Mouse (Mus musculus): ENCODE results near the gene Mettl27. TPM values are rescaled to one million over a fixed set of nuclear protein-coding genes. Genes with fewer than 3 reads are reported as not detected.

The Mettl27 gene
- polyA plus RNA-seq, 1 experiment from 2014 or later = 3.7 TPM

DNA sequence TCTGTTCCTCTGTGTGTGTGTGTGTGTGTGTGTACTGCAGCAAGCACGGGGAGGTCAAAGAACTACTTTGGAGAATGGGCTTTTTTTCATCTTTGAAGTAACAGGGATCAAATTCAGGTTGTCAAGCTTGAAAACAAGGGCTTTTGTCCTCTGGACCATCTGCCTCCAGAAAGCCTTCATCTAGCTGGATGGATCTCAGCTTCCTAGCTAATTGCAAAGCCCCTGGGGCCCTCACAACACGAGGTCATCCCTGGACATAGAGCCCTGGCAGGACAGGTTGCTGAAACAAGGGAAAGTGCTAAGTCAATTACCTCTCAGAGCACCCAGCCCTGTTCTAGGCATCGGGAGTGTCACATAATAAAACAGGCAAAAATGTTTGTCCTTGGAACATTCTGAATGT lies 51.6 kb downstream of the Mettl27 start:
- Histone ChIP-seq H3K9me3 (ENCODE audit: control insufficient read depth, low read length) (no peaks in the 10 kb centered on the region), H3K4me2 (ENCODE audit: low read depth, low read length) (no peak overlapping the region), H3K9ac (replicated peaks; ENCODE audit: low read depth, low read length) (no peak overlapping the region), H3K4me3 (ENCODE audit: low read depth, low read length) (no peak overlapping the region), H3K36me3 (ENCODE audit: control insufficient read depth, insufficient read depth, low read length) (no peaks in the 10 kb centered on the region), H3K4me1 (ENCODE audit: control insufficient read depth, insufficient read depth, low read length) (peaks cover 5% of the 10 kb centered on the region; the same call in 1 of the 2 replicates), H3K27ac (ENCODE audit: low read depth, low read length) (no peak overlapping the region), H3K27me3 (ENCODE audit: control insufficient read depth, insufficient read depth, low read length) (peaks cover 32% of the 10 kb centered on the region)
- 6% methylated on average over 3 of the region's 3 CpGs for WGBS
- ATAC-seq (ENCODE audit: low read depth) = no peak

DNA sequence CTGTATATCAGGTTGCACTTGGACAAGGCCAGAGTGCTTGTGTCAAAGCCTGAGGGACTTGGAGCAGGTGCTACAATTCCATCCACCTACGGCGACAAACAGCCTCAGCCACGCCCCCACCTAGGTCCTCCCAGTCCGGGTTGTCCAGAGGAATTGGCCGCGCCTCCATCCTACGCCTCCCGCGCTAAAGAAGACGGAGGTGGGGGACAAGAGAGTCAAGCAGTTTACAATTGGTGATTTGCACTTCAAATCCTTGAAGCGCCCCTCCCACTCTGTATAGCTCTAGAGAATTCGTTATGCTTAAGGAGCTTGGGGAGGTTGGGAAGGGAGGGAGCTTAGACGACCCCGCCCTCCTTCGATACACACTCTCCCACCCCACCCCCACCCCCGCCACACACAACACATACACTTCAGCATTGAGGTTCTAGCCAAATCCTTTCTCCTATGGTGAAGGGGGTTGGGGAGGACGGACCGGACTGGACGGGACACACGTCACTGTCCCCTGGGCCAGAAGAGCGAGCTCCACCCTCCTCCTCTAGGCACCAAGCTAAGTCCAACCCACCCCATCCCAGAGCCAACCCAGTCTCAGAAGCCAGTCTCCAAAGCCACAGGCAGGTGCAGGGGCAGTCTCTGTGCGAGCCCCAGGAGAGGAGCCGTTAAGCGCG lies 53.6 kb downstream of the Mettl27 start, which contains the start of gene Cldn3:
Cldn3 (plus strand) TSS at position 582 of the 665 bp plus-strand sequence.
- peaks cover 5% of the 10 kb centered on the region; the same call in 1 of the 2 replicates for H3K4me1 ChIP-seq (ENCODE audit: control insufficient read depth, insufficient read depth, low read length)
- no peak within 1 kb of the TSS; the same call in 1 of the 2 replicates for H3K9ac ChIP-seq (replicated peaks; ENCODE audit: low read depth, low read length)
- peak within 1 kb of the TSS; percentile 32 for H3K4me2 ChIP-seq (ENCODE audit: low read depth, low read length)
- H3K36me3 ChIP-seq (ENCODE audit: control insufficient read depth, insufficient read depth, low read length) = no peaks in the 10 kb centered on the region
- H3K9me3 ChIP-seq (ENCODE audit: control insufficient read depth, low read length) = no peaks in the 10 kb centered on the region
- WGBS = 1% methylated on average over 22 of the region's 25 CpGs
- H3K4me3 ChIP-seq (ENCODE audit: low read depth, low read length) = peak within 1 kb of the TSS; percentile 22
- ATAC-seq (ENCODE audit: low read depth) = no peak
- H3K27me3 ChIP-seq (ENCODE audit: control insufficient read depth, insufficient read depth, low read length) = peaks cover 32% of the 10 kb centered on the region
- no peak within 1 kb of the TSS for H3K27ac ChIP-seq (ENCODE audit: low read depth, low read length)

DNA sequence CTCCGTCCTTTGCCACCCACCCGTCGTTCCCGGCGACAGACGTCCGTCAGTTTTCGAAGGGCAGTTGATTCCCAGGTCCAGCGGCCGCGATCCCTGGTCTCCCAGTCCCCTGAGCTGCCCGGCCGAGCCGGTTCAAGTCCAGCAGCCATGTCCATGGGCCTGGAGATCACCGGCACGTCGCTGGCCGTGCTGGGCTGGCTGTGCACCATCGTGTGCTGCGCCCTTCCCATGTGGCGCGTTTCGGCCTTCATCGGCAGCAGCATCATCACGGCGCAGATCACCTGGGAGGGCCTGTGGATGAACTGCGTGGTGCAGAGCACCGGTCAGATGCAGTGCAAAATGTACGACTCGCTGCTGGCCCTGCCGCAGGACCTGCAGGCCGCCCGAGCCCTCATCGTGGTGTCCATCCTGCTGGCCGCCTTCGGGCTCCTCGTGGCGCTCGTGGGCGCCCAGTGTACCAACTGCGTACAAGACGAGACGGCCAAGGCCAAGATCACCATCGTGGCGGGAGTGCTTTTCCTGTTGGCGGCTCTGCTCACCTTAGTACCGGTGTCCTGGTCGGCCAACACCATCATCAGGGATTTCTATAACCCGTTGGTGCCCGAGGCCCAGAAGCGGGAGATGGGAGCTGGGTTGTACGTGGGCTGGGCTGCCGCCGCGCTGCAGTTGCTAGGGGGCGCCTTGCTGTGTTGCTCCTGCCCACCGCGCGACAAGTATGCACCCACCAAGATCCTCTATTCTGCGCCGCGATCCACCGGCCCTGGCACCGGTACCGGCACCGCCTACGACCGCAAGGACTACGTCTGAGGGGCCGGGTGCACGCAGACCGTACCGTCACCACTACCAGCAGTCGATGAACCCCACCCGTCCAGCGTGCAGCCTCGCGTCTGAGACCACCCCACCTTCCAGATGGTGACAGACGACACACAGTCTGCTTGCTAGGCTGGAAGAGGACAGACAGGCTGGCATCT lies 54.4 kb downstream of the Mettl27 start:
- 1% methylated on average over 79 of the region's 79 CpGs for WGBS
- H3K9ac ChIP-seq (replicated peaks; ENCODE audit: low read depth, low read length) = no peak overlapping the region; the same call in 1 of the 2 replicates
- H3K4me2 ChIP-seq (ENCODE audit: low read depth, low read length) = peak overlapping the region; percentile 32
- H3K9me3 ChIP-seq (ENCODE audit: control insufficient read depth, low read length) = no peaks in the 10 kb centered on the region
- H3K27me3 ChIP-seq (ENCODE audit: control insufficient read depth, insufficient read depth, low read length) = peaks cover 32% of the 10 kb centered on the region
- H3K4me1 ChIP-seq (ENCODE audit: control insufficient read depth, insufficient read depth, low read length) = peaks cover 5% of the 10 kb centered on the region; the same call in 1 of the 2 replicates
- H3K36me3 ChIP-seq (ENCODE audit: control insufficient read depth, insufficient read depth, low read length) = no peaks in the 10 kb centered on the region
- peak overlapping the region; percentile 22 for H3K4me3 ChIP-seq (ENCODE audit: low read depth, low read length)
- H3K27ac ChIP-seq (ENCODE audit: low read depth, low read length) = no peak overlapping the region
- no peak for ATAC-seq (ENCODE audit: low read depth)

DNA sequence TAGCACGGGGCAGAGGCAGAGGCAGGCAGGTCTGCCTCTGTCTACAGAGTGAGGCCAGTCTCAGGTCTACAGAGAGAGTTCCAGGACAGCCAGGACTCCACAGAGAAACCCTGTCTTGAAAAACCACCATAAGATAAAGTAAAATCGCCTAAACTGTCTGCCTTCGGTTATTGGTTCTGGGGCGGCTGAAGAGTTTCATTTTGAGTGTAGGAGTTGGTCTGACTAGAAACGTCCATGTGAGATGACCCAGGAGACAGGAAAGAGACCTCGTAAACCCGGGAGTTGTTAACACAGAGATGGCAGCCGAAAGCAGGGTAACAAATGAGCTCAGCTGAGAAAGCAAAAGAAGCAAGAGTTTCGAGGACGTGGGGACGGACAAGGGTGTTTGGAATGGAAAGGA lies 57.0 kb downstream of the Mettl27 start:
- H3K27me3 ChIP-seq (ENCODE audit: control insufficient read depth, insufficient read depth, low read length) = peaks cover 32% of the 10 kb centered on the region
- H3K9ac ChIP-seq (replicated peaks; ENCODE audit: low read depth, low read length) = no peak overlapping the region
- H3K4me3 ChIP-seq (ENCODE audit: low read depth, low read length) = no peak overlapping the region
- H3K4me1 ChIP-seq (ENCODE audit: control insufficient read depth, insufficient read depth, low read length) = peaks cover 5% of the 10 kb centered on the region; the same call in 1 of the 2 replicates
- ATAC-seq (ENCODE audit: low read depth) = no peak
- H3K36me3 ChIP-seq (ENCODE audit: control insufficient read depth, insufficient read depth, low read length) = no peaks in the 10 kb centered on the region
- H3K27ac ChIP-seq (ENCODE audit: low read depth, low read length) = no peak overlapping the region
- no peaks in the 10 kb centered on the region for H3K9me3 ChIP-seq (ENCODE audit: control insufficient read depth, low read length)
- 70% methylated on average over 11 of the region's 11 CpGs for WGBS
- H3K4me2 ChIP-seq (ENCODE audit: low read depth, low read length) = no peak overlapping the region

DNA sequence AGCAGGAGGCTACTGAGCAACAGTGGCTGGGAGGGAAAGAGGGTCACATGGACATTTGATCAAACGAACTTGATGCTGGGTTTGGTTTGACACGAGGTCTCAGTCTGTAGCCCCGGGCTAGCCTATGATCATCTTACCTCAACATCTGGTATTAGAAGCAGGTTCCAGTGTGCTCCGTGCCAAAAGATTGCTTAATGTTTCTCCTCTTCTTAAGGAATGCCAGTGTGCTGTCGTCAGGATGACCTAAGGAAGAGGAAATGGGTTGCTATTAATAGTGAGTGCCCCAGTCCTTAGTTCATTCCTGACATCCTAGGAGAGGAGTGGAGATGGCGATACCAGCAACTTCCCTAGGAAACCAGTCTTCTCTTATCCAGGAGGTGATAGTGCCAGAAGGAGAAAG lies 57.6 kb downstream of the Mettl27 start:
- Histone ChIP-seq H3K36me3 (ENCODE audit: control insufficient read depth, insufficient read depth, low read length) (no peaks in the 10 kb centered on the region), H3K9ac (replicated peaks; ENCODE audit: low read depth, low read length) (no peak overlapping the region), H3K4me3 (ENCODE audit: low read depth, low read length) (no peak overlapping the region), H3K9me3 (ENCODE audit: control insufficient read depth, low read length) (no peaks in the 10 kb centered on the region), H3K27me3 (ENCODE audit: control insufficient read depth, insufficient read depth, low read length) (peaks cover 30% of the 10 kb centered on the region), H3K4me2 (ENCODE audit: low read depth, low read length) (no peak overlapping the region), H3K4me1 (ENCODE audit: control insufficient read depth, insufficient read depth, low read length) (peaks cover 5% of the 10 kb centered on the region; the same call in 1 of the 2 replicates), H3K27ac (ENCODE audit: low read depth, low read length) (no peak overlapping the region)
- ATAC-seq (ENCODE audit: low read depth) = no peak
- 63% methylated on average over 6 of the region's 6 CpGs for WGBS

Other genes starting within 250 kb of the Mettl27 start
- 23.2 and 28.0 TPM in 2 replicates for gene Limk1, start 243.8 kb upstream of the Mettl27 start, polyA plus RNA-seq (2014; fragmentation: Nextera tagmentation; extraction: Ambion mirVana)
- gene Eln, start 185.0 kb upstream of the Mettl27 start, polyA plus RNA-seq (2014; fragmentation: Nextera tagmentation; extraction: Ambion mirVana) = 7.0 and 8.7 TPM in 2 replicates
- not detected in 2 replicates for gene Tmem270, start 25.6 kb upstream of the Mettl27 start, polyA plus RNA-seq (2014; fragmentation: Nextera tagmentation; extraction: Ambion mirVana)
- gene Cldn13, start 16.8 kb upstream of the Mettl27 start, polyA plus RNA-seq (2014; fragmentation: Nextera tagmentation; extraction: Ambion mirVana) = 0.32 TPM in 1 of 2 replicates, not detected in the other
- gene Cldn4, start 14.6 kb downstream of the Mettl27 start, polyA plus RNA-seq (2014; fragmentation: Nextera tagmentation; extraction: Ambion mirVana) = not detected in 2 replicates
- 0.48 and 0.57 TPM in 2 replicates for gene Cldn3, start 53.8 kb downstream of the Mettl27 start, polyA plus RNA-seq (2014; fragmentation: Nextera tagmentation; extraction: Ambion mirVana)
- 74.8 and 79.6 TPM in 2 replicates for gene Abhd11, start 76.8 kb downstream of the Mettl27 start, polyA plus RNA-seq (2014; fragmentation: Nextera tagmentation; extraction: Ambion mirVana)
- 120 and 132 TPM in 2 replicates for gene Stx1a, start 91.1 kb downstream of the Mettl27 start, polyA plus RNA-seq (2014; fragmentation: Nextera tagmentation; extraction: Ambion mirVana)
- gene Dnajc30, start 131.8 kb downstream of the Mettl27 start, polyA plus RNA-seq (2014; fragmentation: Nextera tagmentation; extraction: Ambion mirVana) = 42.2 and 47.0 TPM in 2 replicates
- gene Bud23, start 132.6 kb downstream of the Mettl27 start, polyA plus RNA-seq (2014; fragmentation: Nextera tagmentation; extraction: Ambion mirVana) = 60.3 and 72.5 TPM in 2 replicates
- gene Vps37d, start 145.9 kb downstream of the Mettl27 start, polyA plus RNA-seq (2014; fragmentation: Nextera tagmentation; extraction: Ambion mirVana) = 26.9 and 28.8 TPM in 2 replicates
- gene Mlxipl, start 157.5 kb downstream of the Mettl27 start, polyA plus RNA-seq (2014; fragmentation: Nextera tagmentation; extraction: Ambion mirVana) = 0.27 and 0.89 TPM in 2 replicates
- gene Tbl2, start 217.3 kb downstream of the Mettl27 start, polyA plus RNA-seq (2014; fragmentation: Nextera tagmentation; extraction: Ambion mirVana) = 16.4 and 17.2 TPM in 2 replicates
- 40.0 and 41.6 TPM in 2 replicates for gene Bcl7b, start 235.9 kb downstream of the Mettl27 start, polyA plus RNA-seq (2014; fragmentation: Nextera tagmentation; extraction: Ambion mirVana)

Measured in neural tube, embryonic 14.5 days (tissue).